Mouse (Mus musculus): ENCODE results near the gene Pcnx2. TPM values are rescaled to one million over a fixed set of nuclear protein-coding genes. Genes with fewer than 3 reads are reported as not detected.

The Pcnx2 gene
- polyA plus RNA-seq, 1 experiment = 0.45 TPM

DNA sequence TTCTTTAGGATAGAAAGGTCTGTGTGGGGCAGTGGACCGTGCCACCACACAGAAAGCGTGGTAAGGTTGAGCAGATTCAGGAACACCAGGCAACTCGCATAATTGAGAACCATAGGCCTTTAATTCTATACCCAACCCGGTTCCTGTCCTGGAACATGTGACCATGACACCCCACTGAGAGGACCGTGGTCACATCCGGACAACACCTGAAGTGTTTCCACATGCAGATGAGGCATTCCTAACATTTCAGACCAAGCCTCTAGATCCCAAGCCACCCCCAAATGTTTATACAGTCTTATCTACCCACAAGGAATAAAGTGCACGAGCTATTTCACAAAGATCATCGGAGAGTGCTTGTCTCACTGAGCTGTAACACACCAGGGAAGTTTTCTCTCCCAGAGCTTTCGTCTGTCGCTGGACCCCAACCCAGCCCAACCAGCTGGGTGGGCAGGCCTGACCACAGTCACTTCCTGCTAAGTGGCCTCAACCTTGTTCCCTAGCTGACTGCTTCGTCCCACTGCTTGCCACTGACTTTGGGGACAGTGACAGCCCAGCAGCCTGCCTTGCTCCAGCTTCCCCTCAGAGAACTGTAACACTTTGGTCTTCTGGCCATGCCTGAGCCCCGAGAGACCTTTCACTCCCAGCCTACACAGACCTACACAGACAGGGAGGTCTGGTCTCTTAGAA, 120.5 kb downstream of the Pcnx2 start:
- Histone ChIP-seq H3K9ac (ENCODE audit: low read depth, poor library complexity, severe bottlenecking) (no peak overlapping the region), H3K4me3 (ENCODE audit: low read depth, low read length) (no peak overlapping the region), H3K9me3 (replicated peaks; ENCODE audit: control insufficient read depth, insufficient read depth, low read length, poor library complexity, severe bottlenecking) (no peaks in the 10 kb centered on the region), H3K27ac (ENCODE audit: insufficient read depth, low read length) (no peak overlapping the region), H3K36me3 (ENCODE audit: control insufficient read depth, insufficient read depth, low read length, poor library complexity, severe bottlenecking) (no peaks in the 10 kb centered on the region), H3K4me1 (ENCODE audit: control insufficient read depth, insufficient read depth, low read length) (peaks cover 13% of the 10 kb centered on the region), H3K27me3 (ENCODE audit: control insufficient read depth, insufficient read depth, low read length, poor library complexity, severe bottlenecking) (no peaks in the 10 kb centered on the region)
- TF ChIP-seq EP300 (IDR thresholded peaks at IDR 0.05; ENCODE audit: insufficient read depth, low read depth, low read length) = no peak
- TF ChIP-seq POLR2A (IDR thresholded peaks at IDR 0.05; ENCODE audit: insufficient read depth, low read length) = no peak
- TF ChIP-seq CTCF (IDR thresholded peaks at IDR 0.05; ENCODE audit: low read depth, low read length) = no peak

DNA sequence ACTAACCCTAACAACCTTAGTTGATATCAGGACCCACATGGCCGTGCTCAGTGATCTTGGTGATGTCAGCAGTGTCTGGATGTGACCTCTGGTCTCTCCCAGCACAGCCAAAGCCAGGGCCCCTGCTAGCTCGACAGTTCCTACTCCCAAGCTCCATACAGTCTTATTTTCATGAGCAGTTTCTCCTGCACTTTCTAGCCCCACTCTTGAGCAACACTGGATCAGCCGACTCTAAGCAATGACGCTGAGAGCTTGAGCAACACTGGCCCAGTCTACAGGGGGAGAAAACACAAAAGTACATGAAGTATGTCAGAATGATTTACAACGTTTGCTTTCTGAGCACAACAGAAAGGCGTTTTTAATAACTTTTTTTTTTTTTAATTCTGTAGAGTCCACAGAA, 121.3 kb downstream of the Pcnx2 start:
- no peak overlapping the region for H3K4me3 ChIP-seq (ENCODE audit: low read depth, low read length)
- no peak overlapping the region for H3K27ac ChIP-seq (ENCODE audit: insufficient read depth, low read length)
- no peaks in the 10 kb centered on the region for H3K9me3 ChIP-seq (replicated peaks; ENCODE audit: control insufficient read depth, insufficient read depth, low read length, poor library complexity, severe bottlenecking)
- TF ChIP-seq EP300 (IDR thresholded peaks at IDR 0.05; ENCODE audit: insufficient read depth, low read depth, low read length) (no peak), POLR2A (IDR thresholded peaks at IDR 0.05; ENCODE audit: insufficient read depth, low read length) (no peak), CTCF (IDR thresholded peaks at IDR 0.05; ENCODE audit: low read depth, low read length) (no peak)
- H3K36me3 ChIP-seq (ENCODE audit: control insufficient read depth, insufficient read depth, low read length, poor library complexity, severe bottlenecking) = no peaks in the 10 kb centered on the region
- H3K27me3 ChIP-seq (ENCODE audit: control insufficient read depth, insufficient read depth, low read length, poor library complexity, severe bottlenecking) = no peaks in the 10 kb centered on the region
- H3K9ac ChIP-seq (ENCODE audit: low read depth, poor library complexity, severe bottlenecking) = no peak overlapping the region
- peaks cover 11% of the 10 kb centered on the region for H3K4me1 ChIP-seq (ENCODE audit: control insufficient read depth, insufficient read depth, low read length)

DNA sequence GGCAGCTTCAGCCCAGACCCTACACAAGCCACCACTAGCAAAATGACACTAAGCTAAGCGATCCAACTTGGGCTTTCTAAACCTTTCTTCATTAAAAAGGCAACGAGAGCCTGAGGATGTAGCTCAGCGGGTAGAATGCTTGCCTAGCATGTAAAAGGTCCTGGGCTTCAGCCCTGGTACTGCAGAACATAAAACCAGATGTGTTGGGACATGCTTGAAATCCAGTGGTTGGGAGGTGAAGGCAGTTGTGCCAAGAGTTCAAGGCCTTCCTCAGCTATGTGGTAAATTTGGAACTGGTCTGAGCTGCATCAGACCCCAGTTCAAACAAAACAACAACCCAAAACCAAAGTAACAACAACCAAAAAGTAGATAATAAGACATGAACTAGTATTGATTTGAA, 121.8 kb downstream of the Pcnx2 start:
- Histone ChIP-seq H3K9me3 (replicated peaks; ENCODE audit: control insufficient read depth, insufficient read depth, low read length, poor library complexity, severe bottlenecking) (no peaks in the 10 kb centered on the region), H3K27ac (ENCODE audit: insufficient read depth, low read length) (no peak overlapping the region), H3K36me3 (ENCODE audit: control insufficient read depth, insufficient read depth, low read length, poor library complexity, severe bottlenecking) (no peaks in the 10 kb centered on the region), H3K27me3 (ENCODE audit: control insufficient read depth, insufficient read depth, low read length, poor library complexity, severe bottlenecking) (no peaks in the 10 kb centered on the region), H3K4me1 (ENCODE audit: control insufficient read depth, insufficient read depth, low read length) (peaks cover 11% of the 10 kb centered on the region), H3K9ac (ENCODE audit: low read depth, poor library complexity, severe bottlenecking) (no peak overlapping the region), H3K4me3 (ENCODE audit: low read depth, low read length) (no peak overlapping the region)
- TF ChIP-seq CTCF (IDR thresholded peaks at IDR 0.05; ENCODE audit: low read depth, low read length) = no peak
- no peak for TF ChIP-seq EP300 (IDR thresholded peaks at IDR 0.05; ENCODE audit: insufficient read depth, low read depth, low read length)
- TF ChIP-seq POLR2A (IDR thresholded peaks at IDR 0.05; ENCODE audit: insufficient read depth, low read length) = no peak

DNA sequence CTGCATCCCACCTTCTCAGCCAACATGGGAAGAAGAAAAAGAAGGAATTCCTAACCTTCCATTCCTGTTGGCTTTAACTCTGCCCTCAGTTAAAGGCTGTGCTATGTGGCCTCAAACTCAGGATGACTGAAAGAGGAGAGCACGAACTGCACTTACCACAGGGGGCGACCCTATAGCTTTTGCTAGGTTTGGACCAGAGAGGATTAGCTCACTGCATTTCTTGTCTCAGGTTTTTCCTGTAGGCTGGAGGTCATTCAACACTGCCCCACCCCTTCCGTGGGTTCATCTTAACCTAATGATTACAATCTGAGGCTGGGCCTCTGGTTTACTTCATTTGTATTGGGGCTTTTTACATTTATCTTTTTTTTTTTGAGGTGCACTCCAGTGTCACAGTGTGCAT, 123.1 kb downstream of the Pcnx2 start:
- TF ChIP-seq POLR2A (IDR thresholded peaks at IDR 0.05; ENCODE audit: insufficient read depth, low read length) (no peak), EP300 (IDR thresholded peaks at IDR 0.05; ENCODE audit: insufficient read depth, low read depth, low read length) (no peak), CTCF (IDR thresholded peaks at IDR 0.05; ENCODE audit: low read depth, low read length) (no peak)
- H3K36me3 ChIP-seq (ENCODE audit: control insufficient read depth, insufficient read depth, low read length, poor library complexity, severe bottlenecking) = no peaks in the 10 kb centered on the region
- no peak overlapping the region for H3K9ac ChIP-seq (ENCODE audit: low read depth, poor library complexity, severe bottlenecking)
- no peaks in the 10 kb centered on the region for H3K9me3 ChIP-seq (replicated peaks; ENCODE audit: control insufficient read depth, insufficient read depth, low read length, poor library complexity, severe bottlenecking)
- no peak overlapping the region for H3K4me3 ChIP-seq (ENCODE audit: low read depth, low read length)
- no peak overlapping the region for H3K27ac ChIP-seq (ENCODE audit: insufficient read depth, low read length)
- H3K4me1 ChIP-seq (ENCODE audit: control insufficient read depth, insufficient read depth, low read length) = peaks cover 11% of the 10 kb centered on the region
- H3K27me3 ChIP-seq (ENCODE audit: control insufficient read depth, insufficient read depth, low read length, poor library complexity, severe bottlenecking) = no peaks in the 10 kb centered on the region

DNA sequence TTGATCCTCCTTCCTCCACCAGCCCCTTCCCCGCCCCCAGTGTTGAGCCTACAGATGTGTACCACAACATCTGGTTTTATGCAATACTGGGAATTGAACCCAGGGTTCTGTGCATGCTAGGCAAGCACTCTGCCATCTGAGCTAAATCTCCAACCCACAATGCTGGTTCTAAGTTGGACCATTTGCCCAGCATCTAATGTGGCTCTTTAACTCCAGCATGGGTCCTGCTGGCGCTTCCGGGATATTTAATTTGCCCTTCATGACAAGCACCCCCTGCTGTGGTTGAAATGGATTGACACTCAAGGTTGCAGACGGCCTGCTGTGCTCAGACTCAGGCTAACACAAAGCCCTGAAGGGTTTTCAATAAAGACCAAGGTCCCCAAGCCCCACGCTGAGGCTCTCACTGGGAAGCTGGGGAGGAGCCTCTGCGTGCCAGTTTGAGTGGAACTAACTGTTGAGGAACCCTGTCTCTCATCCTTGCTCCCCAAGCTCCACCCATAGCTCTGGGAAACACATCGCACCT, 124.8 kb downstream of the Pcnx2 start:
- no peaks in the 10 kb centered on the region for H3K27me3 ChIP-seq (ENCODE audit: control insufficient read depth, insufficient read depth, low read length, poor library complexity, severe bottlenecking)
- no peaks in the 10 kb centered on the region for H3K36me3 ChIP-seq (ENCODE audit: control insufficient read depth, insufficient read depth, low read length, poor library complexity, severe bottlenecking)
- no peak overlapping the region for H3K27ac ChIP-seq (ENCODE audit: insufficient read depth, low read length)
- TF ChIP-seq EP300 (IDR thresholded peaks at IDR 0.05; ENCODE audit: insufficient read depth, low read depth, low read length) (peak; percentile 59; the same call in 1 of the 2 replicates), POLR2A (IDR thresholded peaks at IDR 0.05; ENCODE audit: insufficient read depth, low read length) (no peak)
- no peaks in the 10 kb centered on the region for H3K9me3 ChIP-seq (replicated peaks; ENCODE audit: control insufficient read depth, insufficient read depth, low read length, poor library complexity, severe bottlenecking)
- peaks cover 11% of the 10 kb centered on the region for H3K4me1 ChIP-seq (ENCODE audit: control insufficient read depth, insufficient read depth, low read length)
- H3K9ac ChIP-seq (ENCODE audit: low read depth, poor library complexity, severe bottlenecking) = no peak overlapping the region
- H3K4me3 ChIP-seq (ENCODE audit: low read depth, low read length) = no peak overlapping the region

DNA sequence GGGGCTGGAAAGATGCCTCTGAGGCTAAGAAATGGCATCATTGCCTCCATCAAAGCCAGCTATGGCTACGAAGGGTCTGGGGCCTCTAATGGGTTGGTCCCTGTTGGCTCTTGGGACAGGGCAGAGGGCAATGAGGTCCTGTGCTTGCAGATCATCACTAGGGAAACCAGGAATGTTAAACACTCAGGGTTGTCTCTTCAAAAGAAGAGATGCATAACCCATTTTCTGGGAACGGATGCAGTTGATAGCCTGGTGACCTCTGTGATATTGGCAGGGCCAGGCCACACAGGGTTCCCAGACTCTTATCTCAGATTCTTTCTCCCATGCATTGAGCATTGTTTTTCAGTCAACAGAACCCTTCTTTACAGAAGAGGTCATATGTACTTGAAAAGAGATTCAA, 125.8 kb downstream of the Pcnx2 start:
- Histone ChIP-seq H3K4me1 (ENCODE audit: control insufficient read depth, insufficient read depth, low read length) (peaks cover 10% of the 10 kb centered on the region), H3K27ac (ENCODE audit: insufficient read depth, low read length) (no peak overlapping the region), H3K4me3 (ENCODE audit: low read depth, low read length) (no peak overlapping the region), H3K27me3 (ENCODE audit: control insufficient read depth, insufficient read depth, low read length, poor library complexity, severe bottlenecking) (no peaks in the 10 kb centered on the region), H3K9me3 (replicated peaks; ENCODE audit: control insufficient read depth, insufficient read depth, low read length, poor library complexity, severe bottlenecking) (no peaks in the 10 kb centered on the region), H3K36me3 (ENCODE audit: control insufficient read depth, insufficient read depth, low read length, poor library complexity, severe bottlenecking) (no peaks in the 10 kb centered on the region), H3K9ac (ENCODE audit: low read depth, poor library complexity, severe bottlenecking) (no peak overlapping the region)
- TF ChIP-seq CTCF (IDR thresholded peaks at IDR 0.05; ENCODE audit: low read depth, low read length) = no peak

Measured in ES-Bruce4 (cell line).